Mouse (Mus musculus): ENCODE measurements around the gene Fbf1.
A peak's percentile ranks its signal among the peaks of the same experiment; 100 is the strongest.

Fbf1 gene

DNA sequence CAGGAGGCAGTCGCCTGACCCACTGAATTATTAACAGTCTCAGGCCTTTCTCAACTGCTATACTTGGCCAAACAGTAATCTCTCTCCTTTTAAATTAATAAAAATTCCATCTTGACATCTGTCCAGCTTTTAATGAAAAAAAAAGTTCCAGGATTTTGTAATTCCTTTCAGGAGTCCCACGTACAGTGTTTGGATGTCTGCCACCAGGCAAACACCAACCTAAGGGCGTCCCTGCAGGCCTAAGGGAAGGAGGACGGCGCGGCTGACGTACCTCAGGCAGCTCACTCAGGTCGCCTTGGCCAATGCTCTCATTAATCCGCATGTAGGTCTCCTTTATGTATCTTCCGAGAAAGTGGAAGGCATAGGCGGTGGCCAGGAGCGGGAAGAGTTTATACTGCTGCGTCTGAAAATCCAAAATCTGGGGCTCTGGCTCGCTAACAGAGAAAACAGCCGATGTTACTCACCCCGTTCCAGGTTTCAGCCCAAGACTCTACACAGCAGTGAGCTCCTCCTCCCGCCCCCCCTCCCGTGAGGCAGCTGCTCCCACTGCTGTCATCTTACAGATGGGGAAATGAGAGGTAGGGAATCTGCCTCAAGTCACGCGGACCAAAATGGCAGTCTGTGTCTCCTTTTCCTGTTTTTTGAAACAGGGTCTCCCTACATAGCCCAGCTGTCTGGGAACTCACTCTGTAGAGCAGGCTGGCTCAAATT is 10.6 kb upstream of the Fbf1 start:
- no peak for DNase-seq (ENCODE audit: low spot score)

DNA sequence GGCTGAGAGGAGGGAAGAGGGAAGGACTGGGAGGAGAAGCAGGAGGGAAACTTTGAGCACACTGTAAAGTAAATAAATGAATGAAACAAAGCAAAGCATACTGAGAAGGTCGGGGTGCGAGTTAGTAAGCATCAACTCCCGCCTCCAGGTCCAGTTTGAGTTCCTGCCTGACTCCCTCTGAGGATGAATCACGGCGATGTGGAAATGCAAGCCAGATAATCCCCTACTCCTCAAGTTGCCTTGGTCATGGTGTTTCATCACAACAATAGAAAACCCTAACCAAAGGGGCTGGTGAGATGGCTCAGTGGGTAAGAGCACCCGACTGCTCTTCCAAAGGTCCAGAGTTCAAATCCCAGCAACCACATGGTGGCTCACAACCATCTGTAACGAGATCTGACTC is 8.0 kb upstream of the Fbf1 start:
- DNase-seq (ENCODE audit: low spot score), result no peak

DNA sequence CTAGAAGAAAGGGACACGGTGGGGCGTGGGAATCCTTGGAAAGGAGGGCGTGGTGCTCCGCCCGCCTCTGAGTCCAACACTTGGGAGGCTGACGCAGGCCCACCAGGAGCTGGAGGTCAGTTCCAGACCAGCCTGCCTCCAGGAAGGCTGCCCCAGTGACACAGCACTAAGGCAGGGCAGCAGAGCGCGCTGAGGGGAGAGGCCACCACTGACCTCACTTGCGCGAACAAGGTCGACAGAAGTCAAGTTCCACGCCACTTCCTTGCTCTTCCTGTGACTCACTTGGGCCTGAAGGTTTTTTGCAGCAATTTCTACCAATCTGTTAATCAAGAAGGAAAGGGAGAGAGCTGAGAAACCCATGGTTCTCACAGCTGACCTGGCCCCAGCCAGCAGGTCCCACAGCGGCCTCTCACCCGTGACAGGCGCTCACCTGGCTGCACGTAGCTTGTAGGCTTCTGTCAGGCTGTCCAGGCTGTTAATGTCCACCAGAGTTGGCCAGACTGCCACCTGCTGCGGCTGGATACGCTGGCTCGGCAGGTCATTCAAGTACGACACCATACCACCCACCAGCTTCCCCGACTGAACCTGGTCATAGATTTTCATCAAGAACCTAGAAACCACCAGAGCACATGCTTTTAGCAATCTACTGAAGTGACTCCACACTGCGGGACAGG is 6.9 kb upstream of the Fbf1 start:
- DNase-seq (ENCODE audit: low spot score), result no peak

DNA sequence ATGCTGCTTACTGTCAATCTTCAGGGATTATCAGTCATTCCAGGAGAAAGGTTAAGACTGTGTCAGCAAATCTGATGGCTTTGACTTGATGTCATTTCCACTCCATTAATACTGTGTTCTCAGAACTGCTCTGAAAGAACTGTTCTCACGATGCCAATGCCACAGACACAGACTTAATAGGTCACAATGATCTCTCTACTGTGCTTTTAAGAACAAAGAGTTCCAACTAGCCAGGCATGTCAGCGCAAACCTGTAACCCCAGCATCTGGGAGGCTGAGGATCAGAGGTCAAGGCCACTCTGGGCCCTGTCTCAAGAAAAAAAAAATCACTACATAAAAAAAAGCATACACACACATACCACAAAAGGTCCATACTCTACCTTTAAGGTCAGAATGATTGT is 4.0 kb upstream of the Fbf1 start:
- DNase-seq (ENCODE audit: low spot score), result no peak

DNA sequence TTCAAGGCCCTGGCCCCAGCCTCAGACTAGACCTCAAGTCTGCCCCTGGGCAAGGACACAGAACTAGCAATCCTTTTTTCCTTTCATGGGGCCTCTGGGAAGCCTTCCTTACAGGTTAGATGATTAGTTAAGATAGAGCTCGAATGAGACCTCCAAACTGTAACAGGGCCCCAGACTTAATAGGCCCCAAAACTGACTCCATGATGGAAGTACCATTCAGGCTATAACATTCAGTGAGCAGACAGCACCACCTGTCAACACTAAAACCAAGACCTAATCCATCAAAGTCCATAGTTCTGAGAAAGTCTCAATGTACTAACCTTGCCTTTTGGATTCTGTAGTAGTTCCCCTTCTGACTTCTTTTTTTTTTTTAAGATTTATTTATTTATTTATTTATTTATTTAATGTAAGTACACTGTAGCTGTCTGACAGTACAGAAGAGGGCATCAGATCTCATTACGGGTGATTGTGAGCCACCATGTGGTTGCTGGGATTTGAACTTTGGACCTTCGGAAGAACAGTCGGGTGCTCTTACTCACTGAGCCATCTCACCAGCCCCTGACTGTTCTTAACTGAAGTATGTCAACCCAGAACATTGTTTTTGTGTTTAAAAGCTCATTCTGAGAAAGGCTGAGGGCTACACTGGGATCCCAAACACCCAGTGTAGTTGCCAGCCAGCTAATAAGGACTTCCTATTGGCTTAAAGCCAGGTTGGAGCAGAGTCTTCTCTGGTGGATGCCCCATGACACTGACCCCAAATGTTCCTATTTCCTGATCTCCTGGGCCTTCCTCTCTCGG is 2.2 kb upstream of the Fbf1 start:
- DNase-seq (ENCODE audit: low spot score), result no peak

DNA sequence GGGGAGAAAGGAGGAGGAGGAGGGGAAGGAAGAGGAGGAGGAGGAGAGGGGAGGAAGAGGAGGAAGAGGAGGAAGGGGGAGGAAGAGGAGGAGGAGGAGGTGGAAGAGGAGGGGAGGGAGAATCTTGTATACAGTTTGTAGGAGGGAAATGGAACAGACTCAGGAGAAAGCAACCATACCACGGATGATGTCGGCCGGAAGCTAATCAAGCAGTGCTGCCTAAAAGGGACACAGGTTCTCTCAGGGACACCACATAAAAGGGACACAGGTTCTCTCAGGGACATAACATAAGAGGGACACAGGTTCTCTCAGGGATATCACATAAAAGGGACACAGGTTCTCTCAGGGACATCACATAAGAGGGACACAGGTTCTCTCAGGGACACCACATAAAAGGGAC is 1.2 kb upstream of the Fbf1 start:
- no peak for DNase-seq (ENCODE audit: low spot score)

DNA sequence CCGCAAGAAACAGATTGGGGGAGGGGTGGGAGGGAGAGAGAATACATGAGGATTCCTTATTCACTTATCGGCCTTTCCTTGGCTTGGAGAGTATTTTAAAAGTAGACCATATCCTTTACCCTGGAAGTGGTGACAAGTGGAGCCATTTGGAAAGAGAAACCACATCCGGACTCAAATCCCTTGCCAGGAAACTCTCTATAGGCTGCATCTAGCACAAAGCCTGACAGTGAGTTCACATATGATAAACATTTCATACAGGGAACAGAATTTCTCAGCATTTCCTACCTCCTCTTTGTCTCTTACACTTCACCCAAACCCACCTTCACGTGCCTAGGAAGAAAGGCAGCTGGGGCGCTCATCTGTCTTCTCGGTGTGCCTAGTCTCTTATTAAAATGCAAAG is 734 bp downstream of the Fbf1 start:
- DNase-seq (ENCODE audit: low spot score), result no peak

DNA sequence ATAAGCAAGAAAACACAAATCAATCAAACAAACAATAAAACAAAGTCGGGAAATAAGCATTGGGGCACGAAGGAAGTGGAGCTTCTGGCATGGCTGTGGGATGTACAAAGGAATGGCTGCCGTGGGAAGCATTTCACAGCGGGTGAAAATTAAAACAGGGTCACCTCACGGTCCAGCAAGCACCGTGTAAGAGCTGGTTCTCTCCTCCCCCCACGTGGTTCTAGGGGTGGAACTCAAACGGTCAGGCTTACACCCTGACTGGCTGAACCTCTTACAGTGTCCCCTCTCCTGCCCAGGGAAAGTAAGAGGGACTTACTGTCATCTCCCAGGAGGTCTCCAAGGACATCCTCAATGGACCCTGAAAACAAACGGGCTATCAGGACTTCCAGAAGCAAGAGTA is 5.0 kb downstream of the Fbf1 start:
- DNase-seq (ENCODE audit: low spot score), result no peak

DNA sequence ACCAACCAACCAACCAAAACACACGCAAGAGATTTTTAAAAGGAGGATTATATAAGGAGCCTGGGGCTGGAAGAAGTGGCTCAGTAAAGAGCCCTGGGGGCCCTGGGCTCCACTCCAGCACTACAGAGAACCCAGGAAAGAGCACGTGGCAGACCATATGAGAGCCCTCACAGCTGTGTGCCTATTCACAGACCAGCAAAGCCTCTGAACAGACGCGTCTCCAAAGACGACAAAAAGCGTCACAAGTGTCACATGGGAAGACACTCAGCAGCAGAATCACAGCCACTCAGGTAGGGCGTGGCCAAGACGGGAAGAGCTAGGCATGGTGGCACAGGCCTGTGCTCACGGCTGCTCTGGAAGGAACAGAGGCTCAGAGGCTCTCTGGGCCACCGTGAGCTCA is 5.8 kb downstream of the Fbf1 start:
- no peak for DNase-seq (ENCODE audit: low spot score)

DNA sequence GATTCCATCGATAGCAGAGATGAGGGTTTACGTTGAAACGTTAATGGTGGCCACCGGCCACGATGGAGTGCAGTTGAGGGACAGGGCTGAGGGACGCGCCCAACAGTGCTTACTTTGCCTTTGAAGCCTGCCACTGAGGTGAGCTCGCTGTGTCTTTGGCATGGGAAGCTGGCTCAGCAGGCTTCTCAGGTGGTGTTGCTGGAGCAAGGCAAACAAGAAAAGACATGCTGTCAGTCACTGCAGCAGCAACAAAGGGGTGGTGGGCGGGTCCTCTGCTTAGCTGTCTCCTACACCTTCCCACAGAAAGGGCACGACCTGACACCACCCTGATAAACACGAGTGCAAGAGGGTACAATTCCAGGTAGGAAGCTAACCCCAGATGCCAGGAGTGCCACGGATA is 6.7 kb downstream of the Fbf1 start:
- DNase-seq (ENCODE audit: low spot score), result no peak

DNA sequence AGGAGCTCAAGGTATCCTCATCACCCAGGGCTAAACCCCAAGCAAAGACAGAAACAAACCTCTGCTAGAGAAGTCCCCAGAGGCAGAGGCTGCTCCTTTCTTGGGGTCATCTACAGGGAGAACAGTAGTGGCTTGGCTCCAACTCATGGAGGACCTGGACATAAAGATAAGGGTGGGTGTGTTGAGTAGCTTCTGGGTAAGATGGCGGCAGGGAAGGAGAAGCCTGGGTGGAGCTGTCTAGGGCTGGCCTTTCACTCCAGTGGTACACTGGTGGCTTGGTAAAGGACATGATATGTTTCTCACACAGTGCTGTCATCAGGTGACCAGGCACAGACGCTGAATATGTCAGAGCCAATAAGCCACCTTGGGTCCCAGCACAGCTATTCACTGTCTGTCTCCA is 17.0 kb downstream of the Fbf1 start:
- DNase-seq (ENCODE audit: low spot score), result peak; percentile 40

DNA sequence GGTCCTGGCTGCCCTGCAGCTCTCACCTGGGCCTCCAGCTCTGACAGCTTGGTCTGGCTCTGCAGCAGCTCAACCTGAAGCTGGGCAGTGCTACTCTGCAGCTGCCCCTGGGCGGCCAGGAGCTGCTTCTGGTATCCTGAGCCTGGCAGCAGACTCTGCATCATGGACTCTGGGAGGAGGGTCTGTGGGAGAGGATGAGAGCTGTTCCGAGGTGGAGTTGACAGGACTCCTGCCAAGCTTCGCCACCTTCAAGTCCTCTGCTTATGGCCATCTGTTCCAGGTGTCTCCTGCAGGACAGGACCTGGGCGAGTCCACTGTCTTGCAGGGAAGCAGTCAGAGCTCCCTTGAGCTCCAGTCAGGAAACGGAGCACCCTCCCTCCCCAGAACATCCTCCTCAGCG is 18.6 kb downstream of the Fbf1 start:
- no peak for DNase-seq (ENCODE audit: low spot score)

DNA sequence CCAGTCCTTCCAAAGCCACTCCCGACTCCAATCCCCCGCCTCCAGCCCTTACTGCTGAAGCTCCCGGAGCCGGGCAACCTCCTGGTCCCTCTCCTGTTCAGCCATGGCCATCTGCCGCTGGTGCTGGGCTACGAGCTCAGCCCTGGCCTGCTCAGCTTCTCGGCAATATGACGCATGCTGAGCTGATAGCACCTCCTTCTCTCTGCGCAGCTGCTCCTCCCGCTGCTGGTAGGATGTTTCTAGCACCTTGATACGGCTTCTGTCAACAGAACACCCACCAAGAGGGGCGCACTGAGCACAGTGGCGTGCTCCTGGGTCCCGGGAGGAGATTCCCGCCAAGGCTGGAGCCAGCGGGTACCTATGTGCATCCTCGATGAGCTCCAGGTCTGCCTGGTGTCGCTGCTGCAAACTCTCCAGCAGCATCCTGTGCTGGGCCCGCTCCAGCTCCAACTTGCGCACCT is 19.2 kb downstream of the Fbf1 start:
- no peak for DNase-seq (ENCODE audit: low spot score)

DNA sequence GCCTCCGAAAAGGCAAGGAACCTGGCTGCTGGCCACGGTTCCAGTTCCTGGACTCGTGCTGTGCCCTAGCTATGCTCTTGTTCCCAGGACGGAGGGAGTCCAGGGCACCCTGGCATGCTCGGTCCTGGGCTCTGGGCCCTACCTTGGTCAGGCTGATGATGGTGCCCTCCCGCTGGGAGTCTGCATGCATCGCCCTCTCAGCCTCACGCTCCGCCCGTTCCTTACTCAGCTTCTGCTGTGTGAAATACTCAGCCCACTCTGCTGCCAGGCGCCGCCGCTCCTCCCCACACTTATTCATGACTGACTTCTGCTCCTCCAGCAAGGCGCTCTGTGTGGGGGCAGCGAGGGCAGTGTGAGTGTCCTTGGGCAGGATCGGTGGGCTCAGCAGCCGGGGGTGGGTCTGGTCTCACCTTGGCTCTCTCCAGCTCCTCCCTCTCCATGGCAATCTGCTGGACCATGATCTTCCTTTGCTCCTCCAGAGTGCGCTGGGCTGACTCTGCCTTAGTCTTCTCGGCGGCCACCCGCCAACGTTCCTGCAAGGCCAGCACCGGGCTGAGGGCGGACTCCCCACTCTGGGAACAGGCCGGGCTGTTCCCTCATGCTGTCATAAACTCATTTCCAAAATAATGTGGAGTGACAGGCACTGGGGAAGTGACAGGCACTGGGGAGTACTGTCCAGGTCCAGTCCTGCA is 21.5 kb downstream of the Fbf1 start:
- no peak for DNase-seq (ENCODE audit: low spot score)

DNA sequence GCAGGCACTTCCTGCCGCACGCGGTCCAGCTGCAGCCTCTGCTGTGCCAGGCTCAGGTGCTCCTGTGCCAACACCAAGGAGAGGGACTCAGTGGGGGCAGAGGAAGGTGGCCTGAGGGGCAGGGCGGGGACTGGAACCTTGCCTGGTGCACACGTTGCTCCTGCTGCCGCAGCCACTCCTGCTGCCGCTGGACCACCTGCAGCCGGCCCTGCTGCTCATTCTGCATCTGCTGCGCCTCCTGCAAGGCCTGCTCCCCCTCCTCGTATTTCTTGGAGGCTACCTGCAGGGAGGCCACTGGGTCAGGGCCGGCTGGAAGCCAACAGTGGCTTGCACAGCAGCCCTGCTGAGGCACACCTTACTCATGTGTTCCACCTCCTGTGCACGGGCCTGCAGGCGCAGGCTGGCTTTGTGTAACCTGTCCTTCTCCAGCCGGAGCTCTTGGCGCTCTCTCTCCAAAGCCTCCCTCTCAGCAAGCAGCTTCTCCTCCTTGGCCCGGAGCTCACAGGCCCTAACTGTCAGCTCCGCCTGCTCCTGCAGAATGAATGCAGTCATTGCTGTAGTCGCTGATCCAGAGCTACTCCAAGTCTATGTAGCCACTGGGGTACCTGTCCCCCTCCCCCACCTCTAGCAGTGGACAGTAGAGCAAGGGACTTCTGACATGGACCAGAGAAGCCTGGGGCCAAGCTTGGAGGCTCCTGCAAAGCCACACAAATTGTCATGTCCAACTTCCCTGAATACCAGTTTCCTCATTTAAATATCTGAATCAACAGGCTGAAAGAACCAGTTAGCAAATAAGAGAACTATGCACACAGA is 22.3 kb downstream of the Fbf1 start:
- no peak for DNase-seq (ENCODE audit: low spot score)

DNA sequence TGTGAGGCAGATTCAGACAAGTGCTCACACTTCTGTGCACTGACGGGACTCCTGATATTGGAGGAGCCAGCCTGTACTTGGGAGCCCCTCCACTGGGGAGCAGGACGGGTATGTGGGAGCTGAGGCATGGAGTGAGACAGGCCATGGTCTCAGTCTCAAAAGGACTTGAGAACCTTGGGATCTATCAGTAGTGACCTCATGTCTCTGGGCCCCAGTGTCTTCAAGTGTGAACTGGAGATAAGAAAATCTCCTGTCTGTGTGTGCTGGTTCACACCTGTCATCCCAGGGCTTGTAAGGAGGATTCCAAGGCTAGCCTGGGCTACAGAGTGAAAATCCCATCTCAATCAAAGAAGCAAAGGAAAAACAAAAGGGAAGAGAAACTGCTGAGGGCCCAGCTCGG is 24.5 kb downstream of the Fbf1 start:
- no peak for DNase-seq (ENCODE audit: low spot score)

DNA sequence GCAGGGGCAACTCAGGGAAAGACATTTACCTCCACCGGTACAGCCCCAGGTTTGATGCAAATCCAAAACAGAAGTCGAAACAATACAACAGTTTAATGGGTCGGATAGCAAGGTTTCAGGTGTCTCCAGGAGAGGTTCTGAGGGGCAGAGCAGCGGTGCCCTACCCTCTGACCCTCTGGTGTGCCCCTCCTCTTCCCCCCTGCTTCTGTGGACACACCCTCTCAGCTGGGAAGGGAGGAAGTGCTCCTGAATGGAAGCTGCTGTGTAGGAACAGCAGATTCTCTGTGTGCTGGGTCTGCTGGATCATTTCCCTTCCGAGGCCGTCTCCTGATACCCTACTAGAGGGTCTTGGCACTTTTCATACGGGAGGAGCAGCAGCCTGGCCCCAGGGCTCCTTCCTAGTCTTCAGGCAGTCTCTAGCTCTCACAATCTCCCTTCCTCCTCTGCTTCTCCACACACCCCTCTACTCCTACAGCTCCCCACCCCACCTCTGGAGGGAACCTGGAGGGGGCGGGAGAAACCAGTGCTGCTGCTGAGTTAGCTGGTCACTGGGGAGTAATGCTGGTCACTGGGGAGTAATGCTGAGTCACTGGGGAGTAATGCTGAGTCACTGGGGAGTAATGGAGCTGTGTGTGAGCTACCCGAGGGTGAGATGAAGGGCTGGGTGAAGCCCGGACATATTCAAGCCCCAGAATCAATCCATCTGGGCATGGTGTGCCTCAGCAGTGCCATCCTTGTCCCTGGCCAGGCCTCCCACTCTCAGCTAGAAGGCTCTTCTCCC is 25.6 kb downstream of the Fbf1 start:
- DNase-seq (ENCODE audit: low spot score), result peak; percentile 73

DNA sequence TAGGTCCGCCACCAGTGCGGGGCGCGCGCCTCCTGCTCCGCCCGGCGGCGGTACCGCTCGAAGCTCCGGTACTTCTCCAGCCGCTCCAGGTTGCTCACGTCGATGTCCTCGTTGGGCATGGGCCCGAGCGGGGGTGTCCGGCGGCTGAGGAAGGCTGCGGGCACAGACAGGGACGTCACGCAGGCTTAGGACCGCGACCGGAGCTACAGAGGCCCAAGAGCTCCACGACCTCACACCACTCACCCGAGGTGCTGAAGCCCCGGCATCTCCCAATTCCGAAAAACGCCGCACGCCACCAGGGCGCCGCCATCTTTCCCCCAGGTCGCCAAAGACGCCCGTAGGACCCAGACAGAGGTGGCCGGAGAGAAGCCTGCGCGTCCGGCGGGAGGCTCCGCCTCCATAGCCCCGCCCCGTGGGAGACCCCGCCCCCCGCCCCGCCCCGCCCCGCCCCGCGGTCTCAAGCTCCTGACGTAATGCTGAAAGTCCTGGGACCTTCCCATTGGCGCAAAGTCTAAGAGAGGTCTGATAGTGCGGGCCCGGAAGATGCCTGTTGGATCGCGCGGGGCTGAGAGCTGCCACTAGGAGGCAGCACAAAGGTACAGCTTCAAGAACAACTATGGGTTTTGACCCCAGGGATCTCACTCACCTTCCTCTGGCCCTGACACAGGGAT is 29.4 kb downstream of the Fbf1 start, which contains the start of gene Mrpl38:
Gene Mrpl38 (minus strand): TSS at position 401 of the 671 bp plus-strand sequence.
- peak; percentile 85 for DNase-seq (ENCODE audit: low spot score)

DNA sequence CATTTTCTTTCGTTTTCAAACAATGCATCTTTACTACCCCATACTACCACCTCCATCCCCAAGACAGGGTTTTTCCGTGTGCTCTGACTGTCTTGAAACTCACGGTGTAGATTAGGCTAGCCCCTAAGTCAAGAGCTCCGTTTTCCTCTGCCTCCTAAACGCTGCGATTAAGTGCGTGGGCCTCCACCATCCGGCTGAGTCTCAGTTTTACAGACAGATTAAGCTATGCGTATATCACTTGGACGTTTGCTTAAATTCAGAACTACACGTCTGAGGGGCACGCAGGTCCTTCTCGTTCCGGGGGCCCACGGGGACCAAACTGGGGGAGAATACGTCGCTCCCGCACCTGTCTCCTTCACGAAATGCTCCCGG is 29.9 kb downstream of the Fbf1 start:
- DNase-seq (ENCODE audit: low spot score), result no peak

DNA sequence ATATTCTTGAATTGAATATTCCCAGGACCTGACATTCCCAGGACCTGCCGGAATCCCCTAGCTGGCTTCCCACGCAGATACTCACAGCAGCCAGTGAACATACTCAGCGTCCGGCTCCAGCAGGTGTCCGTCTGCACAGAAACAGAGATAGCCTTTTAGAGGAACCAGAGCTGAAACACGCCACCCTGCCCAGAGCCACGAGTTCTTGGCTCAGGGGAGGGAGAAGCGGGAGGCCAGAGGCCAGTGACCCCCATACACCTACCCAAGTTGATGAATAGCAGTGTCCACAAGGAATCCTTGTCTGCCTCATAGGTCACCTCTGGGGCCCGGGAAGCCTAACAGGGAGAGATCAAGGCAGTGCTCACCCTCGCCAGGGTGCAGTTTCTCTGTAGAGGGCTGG is 33.8 kb downstream of the Fbf1 start:
- DNase-seq (ENCODE audit: low spot score), result no peak

All from spleen, adult 12 weeks (tissue).